Mouse (Mus musculus): ENCODE data around the gene Jakmip3.

The Jakmip3 gene

DNA sequence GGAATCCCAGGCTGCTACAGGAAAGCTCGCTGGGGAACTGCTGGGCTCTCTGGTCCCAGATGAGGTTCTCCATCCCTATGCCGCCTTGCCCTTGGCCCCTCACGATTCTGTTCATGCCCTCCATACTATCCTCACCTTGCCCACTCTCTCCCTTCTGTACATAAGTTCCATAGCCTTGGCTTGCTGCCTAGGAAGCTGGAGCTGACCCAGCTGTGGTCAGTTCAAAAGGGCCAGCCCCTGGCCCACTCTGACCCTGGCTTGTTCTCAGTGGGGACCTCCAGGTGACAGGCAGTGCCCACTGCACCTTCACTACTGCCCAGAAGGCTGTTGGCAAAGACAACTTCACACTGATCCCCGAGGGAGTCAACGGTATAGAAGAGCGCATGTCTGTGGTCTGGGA is 155.9 kb downstream of the Jakmip3 start:
- DNase-seq (ENCODE audit: low spot score in 2 of 2): no peak

DNA sequence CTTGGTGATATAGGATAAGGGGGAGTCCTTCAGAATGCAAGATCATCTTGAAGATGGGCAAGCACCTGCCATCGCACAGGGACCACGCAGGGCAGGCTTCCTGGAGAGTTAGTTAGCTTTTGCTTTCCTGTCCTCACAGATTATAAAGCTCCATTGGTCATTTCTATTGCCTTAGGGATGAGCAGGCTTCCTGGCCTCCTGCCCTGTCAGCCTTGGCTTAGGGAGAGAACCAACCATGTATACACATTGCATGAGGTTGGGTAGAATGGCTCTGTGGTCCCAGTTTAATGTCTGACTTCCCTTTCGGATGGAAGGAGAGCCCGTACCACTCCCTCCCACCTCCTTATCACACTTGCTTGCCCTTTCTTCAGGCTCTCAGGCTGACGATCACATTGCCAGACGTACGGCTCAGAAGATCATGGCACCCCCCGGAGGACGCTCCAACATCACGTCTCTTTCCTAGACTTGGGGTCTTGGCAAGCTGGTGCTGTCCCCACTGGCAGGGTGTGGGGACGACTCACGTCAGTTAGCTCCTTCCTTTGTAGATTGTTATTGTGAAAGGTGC is 160.1 kb downstream of the Jakmip3 start:
- DNase-seq (ENCODE audit: low spot score in 2 of 2): no peak

DNA sequence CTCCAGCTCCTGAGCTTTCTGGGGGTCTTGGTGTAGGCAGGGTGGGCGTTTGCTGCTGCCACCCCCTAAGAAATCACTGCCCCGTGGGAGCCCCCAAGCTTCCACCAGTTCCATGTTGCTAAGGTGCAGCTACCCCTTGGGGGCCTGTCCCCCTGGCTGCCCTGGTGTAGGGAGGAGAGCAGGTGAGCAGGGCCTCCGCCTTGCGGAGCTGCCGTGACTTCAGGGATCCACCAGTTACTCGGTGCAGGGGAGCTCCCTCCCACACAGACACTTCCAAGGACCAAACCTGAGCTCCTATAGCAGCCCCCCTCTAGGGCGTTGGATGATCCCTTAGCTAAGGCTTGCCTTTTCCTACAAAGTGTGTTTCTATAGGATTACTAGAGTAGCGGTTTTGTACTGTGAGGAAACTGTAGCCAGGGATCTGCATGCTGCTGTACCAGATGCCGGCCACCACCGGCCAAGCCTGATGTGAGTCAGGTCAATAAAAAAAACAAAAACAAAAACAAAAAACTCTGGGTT is 160.8 kb downstream of the Jakmip3 start:
- DNase-seq (ENCODE audit: low spot score in 2 of 2): no peak

DNA sequence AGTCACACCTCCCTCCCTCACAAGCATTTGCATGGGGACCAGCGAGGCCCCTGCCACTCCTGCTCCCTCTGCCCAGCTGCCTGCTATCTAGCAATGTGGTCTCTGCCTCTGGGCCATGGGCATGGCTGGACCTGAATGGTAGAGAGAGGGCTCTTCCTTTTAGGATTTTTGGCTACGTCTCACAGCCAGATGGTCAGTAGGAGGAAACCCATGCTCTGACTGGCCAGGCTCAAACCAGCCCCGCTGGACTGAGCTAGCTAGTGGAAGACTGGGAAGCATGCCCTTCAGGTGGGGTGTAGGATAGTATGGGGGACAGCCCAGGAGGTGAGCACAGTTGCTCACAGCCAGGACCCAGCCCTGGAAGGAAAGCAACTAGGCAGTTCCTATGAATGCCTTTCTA is 161.3 kb downstream of the Jakmip3 start:
- no peak for DNase-seq (ENCODE audit: low spot score in 2 of 2)

DNA sequence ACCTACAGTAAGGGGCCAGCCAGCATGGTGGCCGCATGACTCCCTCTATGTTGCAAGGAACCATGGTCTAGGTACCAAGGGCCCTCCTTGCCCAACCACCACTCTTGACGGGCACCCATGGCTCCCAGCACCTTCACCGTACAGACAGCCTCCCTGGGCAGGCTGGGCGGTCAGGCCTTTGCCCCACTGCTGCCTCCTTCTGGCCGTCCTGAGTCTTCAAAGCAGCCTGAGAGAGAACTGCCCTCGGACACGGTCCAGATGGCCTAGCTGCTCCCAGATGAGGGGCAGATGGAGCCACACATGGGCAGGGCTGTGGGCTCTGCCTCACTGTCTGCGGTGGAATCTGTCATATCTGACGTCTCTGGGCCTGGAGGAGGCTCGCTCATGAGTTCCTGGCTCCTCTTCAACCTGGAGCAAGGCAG is 163.4 kb downstream of the Jakmip3 start:
- DNase-seq (ENCODE audit: low spot score in 2 of 2): no peak

DNA sequence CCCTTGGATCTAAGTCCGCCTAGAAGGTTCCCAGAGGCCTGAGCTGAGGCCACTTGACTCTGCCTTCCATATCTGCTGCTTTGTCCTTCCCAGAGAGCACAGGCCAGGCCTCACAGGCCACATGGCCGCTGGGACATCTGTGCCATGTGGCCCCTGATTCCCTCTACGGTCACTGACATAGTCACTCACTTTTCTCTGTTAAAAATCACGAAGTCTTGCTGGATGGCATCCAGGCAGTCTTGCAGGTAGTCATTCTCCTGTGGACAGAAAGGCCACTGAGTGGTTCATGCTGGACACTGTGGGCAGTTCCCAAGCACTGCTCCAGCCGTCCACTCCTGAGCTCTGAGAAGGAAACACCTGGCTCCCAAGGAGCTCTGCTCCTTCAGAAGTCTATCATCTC is 164.5 kb downstream of the Jakmip3 start:
- DNase-seq (ENCODE audit: low spot score in 2 of 2): no peak

DNA sequence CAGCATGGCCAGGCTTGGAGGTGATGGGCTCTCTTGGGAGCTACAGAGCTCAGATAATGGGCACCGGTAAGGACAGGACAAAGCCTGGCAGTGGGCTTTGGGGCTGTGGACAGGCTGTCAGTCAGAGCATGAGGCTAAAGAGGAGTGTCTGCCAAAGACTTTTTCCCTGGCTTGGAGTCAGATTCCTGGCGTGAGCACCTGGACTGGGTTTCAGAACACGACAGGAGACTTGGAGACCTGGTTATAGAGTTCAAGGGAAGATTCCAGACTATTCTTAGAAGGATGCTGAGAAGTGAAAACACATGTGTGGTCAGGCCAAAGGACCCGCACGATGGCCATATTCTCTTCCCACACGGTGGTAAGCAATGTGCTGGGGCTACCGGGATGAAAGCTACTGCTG is 165.2 kb downstream of the Jakmip3 start:
- no peak for DNase-seq (ENCODE audit: low spot score in 2 of 2)

DNA sequence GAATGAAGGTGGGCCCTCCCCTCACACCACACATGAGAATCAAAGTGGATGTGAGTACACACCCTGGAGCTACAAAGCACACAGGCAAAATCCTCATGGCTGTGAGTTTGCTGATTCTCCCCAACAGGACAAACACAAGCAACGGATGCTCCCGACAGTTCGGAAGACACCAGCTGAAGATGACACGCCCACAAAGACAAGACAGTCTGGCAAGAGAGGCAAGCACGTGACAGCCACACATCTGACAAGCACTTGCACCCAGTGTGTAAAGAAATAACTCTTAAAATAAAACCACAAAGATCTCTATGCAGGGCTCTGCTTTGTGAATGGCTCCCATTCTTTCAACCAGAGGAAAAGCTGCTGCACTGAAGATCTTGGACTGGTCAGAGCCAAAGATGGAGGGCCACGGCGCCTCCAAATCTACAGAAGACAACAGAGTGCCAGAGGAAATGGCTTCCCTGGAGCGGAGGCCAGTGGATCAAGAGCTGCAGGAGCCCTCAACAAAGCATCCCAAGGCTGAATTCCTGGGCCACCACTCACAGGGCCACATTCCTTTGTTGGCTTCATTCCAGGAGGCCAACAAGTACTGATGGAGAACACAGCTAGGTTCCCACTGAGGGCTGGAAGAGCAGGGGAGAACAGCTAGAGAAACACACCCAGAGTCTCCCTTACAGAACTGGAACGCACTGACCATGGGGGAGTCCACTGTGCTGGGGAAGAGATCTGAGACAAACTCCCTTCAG is 167.5 kb downstream of the Jakmip3 start:
- DNase-seq (ENCODE audit: low spot score in 2 of 2): no peak

DNA sequence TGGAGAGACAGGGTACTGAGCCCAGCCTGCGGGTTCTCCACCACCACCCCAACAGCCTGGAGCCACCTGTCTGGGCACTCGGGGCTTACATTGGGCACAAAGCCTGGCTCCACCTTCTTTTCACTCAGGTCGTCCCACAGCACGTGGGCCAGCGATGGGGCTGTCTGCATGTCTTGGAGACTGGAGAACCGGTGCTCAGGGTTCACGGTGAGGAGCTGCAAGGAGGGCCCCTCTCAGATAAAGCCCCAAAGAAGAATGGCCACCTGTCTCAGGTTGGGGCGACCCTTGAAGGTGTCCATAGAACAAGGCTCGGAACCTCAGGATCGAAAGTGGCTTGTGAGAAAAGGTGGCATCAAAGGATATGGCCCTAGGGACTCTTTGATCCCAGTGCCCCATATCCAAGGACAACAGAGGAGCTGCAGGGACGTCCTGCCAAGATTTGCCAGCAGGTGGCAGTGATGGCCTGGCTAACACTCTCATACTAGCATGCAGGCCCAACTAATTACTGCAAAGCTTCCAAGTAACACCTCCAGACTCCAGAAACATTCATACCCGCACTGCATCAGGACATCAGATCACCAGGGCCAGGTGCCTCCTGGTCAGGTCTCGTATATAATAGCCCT is 178.7 kb downstream of the Jakmip3 start:
- peak; percentile 65 to 88 for DNase-seq (ENCODE audit: low spot score in 2 of 2)

DNA sequence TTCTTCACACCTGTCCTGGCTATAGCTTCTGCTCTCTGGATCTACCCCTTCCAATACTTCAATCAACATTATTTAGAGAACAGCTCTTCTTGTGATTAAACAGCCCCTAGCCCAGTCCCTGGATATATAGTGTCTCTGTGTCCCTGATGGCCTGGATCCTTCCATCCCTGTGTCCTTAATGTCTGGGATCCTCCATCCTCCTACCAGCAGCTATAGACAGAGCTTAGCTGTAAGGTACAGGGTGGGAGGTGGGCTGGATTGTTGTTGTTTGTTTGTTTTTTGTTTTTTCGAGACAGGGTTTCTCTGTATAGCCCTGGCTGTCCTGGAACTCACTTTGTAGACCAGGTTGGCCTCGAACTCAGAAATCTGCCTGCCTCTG is 179.2 kb downstream of the Jakmip3 start:
- DNase-seq (ENCODE audit: low spot score in 2 of 2): no peak

DNA sequence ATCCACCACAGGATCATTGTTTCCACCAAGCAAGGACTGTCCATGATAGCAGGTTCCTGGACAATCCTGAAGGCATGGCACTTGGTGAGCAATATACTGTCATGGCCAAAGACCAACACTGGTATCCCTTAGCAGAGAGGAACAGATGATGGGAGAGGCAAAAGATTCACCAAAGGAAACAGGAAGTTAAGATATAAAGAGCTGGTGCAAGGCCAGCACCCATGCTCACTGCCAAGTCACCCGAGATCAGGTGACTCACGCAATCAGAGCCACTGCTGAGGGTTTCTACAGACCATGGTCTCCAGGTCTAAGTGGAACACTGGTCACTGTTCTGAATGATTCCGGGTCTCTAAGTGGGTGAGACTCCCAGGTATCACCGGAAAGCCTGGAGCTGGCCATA is 185.4 kb downstream of the Jakmip3 start:
- DNase-seq (ENCODE audit: low spot score in 2 of 2): no peak

DNA sequence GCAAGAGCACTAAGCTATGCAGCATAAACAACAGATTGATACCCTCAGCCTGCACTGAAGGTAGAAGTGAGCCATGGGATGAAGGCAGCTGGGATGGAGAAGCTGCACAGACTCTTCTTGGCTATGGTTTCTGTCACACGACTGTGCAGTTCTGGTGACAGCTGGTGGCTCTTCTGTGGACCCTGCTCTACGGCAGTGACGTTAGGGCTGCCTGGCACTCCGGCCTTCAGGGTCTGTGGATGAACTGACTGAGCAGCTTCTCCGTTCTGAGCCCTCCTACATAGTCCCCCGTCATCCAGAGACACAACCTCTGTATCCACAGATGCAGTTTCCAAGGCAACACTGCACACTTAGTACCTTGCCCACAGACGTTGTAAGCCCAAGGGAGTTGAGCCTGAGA is 186.0 kb downstream of the Jakmip3 start:
- no peak for DNase-seq (ENCODE audit: low spot score in 2 of 2)

DNA sequence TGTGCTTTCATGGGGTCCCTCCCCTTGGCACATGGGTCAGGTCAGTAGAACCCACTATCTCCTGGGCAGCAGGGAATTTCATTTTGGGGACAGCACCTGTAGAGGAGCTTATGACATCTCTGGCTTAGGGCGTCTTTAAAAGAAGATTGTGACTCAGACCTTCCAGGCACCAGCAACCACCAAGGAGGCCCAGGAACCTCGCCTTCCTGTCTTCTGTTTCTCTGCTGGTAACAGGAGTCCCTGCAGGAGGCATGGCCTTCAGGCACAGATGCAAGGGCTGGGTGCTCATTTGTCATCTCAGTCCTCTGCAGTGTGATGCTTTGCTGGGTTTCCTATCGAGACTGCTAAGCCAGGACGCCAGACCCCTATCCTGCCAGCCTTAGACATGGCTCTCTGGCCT is 188.5 kb downstream of the Jakmip3 start:
- DNase-seq (ENCODE audit: low spot score in 2 of 2): no peak

DNA sequence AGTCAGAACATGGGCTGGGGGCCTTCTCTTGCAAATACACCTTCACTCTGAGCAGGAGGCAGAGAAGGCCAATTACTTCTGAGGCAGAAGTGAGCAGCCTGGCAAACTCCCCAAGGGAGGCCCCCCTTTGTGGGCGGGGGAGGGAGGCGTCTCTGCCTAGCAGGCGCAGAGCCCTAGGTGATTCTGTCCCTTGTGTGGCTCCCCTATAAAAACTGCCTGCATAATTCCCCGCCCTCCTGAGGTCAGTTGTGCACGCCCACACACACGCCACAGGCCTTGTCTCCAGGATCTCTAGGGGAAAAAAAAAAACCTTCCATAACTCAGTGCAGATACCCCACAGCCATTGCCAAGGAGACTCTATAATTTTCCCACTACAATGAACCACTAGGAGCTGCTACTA is 189.8 kb downstream of the Jakmip3 start:
- DNase-seq (ENCODE audit: low spot score in 2 of 2): no peak

DNA sequence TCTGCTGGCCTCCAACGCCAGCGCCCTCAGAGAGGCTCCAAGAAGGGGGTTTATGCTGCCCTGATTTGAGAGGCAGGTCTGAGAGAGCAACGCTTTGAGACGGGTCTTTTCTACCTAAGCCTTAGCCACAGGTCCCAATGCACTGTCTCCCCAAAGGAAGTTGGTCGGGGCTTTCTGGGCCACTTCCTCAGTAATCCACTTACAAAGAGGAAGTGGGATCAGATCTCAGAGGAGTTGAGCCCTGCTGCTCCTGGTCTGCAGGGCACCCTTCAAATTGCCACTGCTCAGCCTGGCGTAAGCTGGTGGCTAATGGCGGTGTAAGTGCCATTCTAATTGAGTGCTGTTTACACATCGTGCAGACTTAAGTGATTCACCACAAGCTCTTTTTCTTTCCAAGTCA is 191.0 kb downstream of the Jakmip3 start:
- DNase-seq (ENCODE audit: low spot score in 2 of 2): no peak

DNA sequence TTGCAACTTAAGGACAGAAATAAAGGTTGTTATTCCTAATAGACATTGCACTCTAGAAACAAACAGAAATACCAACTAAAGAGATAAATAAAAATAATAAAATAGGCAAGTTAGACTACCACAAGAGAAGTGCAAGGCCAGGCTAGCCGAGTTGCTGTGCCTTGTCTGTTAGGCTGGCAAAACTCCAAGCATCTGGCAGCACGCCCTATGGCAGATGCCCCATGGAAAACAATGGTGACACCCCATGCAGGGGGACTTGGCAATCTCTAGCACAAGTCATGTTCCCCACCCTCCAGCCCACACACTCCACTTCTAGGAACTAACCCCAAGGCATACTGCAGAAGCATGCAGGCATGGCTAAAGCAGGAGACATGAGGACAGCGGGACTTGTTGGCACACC is 192.9 kb downstream of the Jakmip3 start:
- no peak for DNase-seq (ENCODE audit: low spot score in 2 of 2)

Measured in frontal cortex, postnatal 14 days (tissue).